Mouse (Mus musculus) midbrain, embryonic 11.5 days (tissue): ENCODE measurements around the gene Rdh9. TPM values are rescaled to one million over a fixed set of nuclear protein-coding genes. Genes with fewer than 3 reads are reported as not detected.
"Not testable (repeated sequence)": the region's sequence is repeated elsewhere in the genome, so short reads cannot be mapped to it uniquely, and the experiment has no call there.

ENCODE experiments used
- ATAC-seq: fragments of 200-750 bp; cut with Nextera tagmentation; 2 replicates; pipeline ENCODE4 v1.8.0; 2017; ENCODE audit warnings: moderate TSS enrichment, moderate library complexity; ENCODE audit not compliant: low FRiP score
- DNase-seq: peaks from one replicate; pipeline ENCODE4 v3.0.0; 2015; ENCODE audit warnings: low spot score; ENCODE audit errors: missing footprints
- H3K27ac ChIP-seq: fragments of 300-500 bp; sonication (generic); 2 replicates; pipeline ENCODE4 v1.5.1; 2014; ENCODE audit warnings: low read depth, low read length
- H3K27me3 ChIP-seq: fragments of 300-500 bp; sonication (generic); 2 replicates; pipeline ENCODE4 v1.6.1; 2014; ENCODE audit warnings: mild to moderate bottlenecking, low read length, moderate library complexity, mixed read lengths; ENCODE audit not compliant: control insufficient read depth, insufficient read depth
- H3K36me3 ChIP-seq: fragments of 300-500 bp; sonication (generic); 2 replicates; pipeline ENCODE4 v1.6.1; 2014; ENCODE audit warnings: mild to moderate bottlenecking, low read length, moderate library complexity, mixed read lengths; ENCODE audit not compliant: control insufficient read depth, insufficient read depth
- H3K4me1 ChIP-seq: fragments of 300-500 bp; sonication (generic); 2 replicates; pipeline ENCODE4 v1.6.1; 2014; ENCODE audit warnings: low read length; ENCODE audit not compliant: control insufficient read depth, insufficient read depth
- H3K4me2 ChIP-seq: fragments of 300-500 bp; sonication (generic); 2 replicates; pipeline ENCODE4 v1.6.1; 2014; ENCODE audit warnings: mild to moderate bottlenecking, moderate library complexity
- H3K4me3 ChIP-seq: fragments of 300-500 bp; sonication (generic); 2 replicates; pipeline ENCODE4 v1.5.1; 2014; ENCODE audit warnings: low read depth, low read length
- H3K9ac ChIP-seq: fragments of 300-500 bp; sonication (generic); 2 replicates; pipeline ENCODE4 v1.6.1; 2014; ENCODE audit warnings: low read length
- H3K9me3 ChIP-seq: fragments of 300-500 bp; sonication (generic); 2 replicates; pipeline ENCODE4 v1.6.1; 2016; ENCODE audit warnings: low read length; ENCODE audit not compliant: control insufficient read depth
- WGBS: fragments of 180-500 bp; shearing (Covaris S2); extraction: QIAGEN DNeasy Blood & Tissue Kit; methylation state at CpG from one replicate; pipeline ENCODE4 v1.1.7; 2014; 5-methylcytosine and 5-hydroxymethylcytosine counted together
- polyA plus RNA-seq: library from polyadenylated mRNA; unstranded; fragments of >200 nt; fragmentation: Nextera tagmentation; extraction: Ambion mirVana; gene quantifications from 2 replicates; pipeline ENCODE4 v1.2.1, GENCODE M21; 2014

Rdh9 gene
- polyA plus RNA-seq, 1 experiment from 2014 or later: 0.10 TPM

- not testable (repeated sequence) for H3K4me2 ChIP-seq, H3K9ac ChIP-seq, H3K36me3 ChIP-seq, H3K9me3 ChIP-seq, ATAC-seq, H3K27me3 ChIP-seq, H3K4me3 ChIP-seq, H3K4me1 ChIP-seq, DNase-seq, H3K27ac ChIP-seq
- 96% methylated on average over 17 of the region's 17 CpGs for WGBS
These were observed 6.1 kb downstream of the Rdh9 start for GRCm38 (mm10) chr10:127782321-127782720.

- not testable (repeated sequence) for ATAC-seq, H3K27ac ChIP-seq, H3K27me3 ChIP-seq, H3K4me1 ChIP-seq, H3K36me3 ChIP-seq, H3K9ac ChIP-seq, H3K9me3 ChIP-seq, H3K4me3 ChIP-seq, DNase-seq, H3K4me2 ChIP-seq
- WGBS: 85% methylated on average over 1 of the region's 1 CpGs
These were observed 9.2 kb downstream of the Rdh9 start for GRCm38 (mm10) chr10:127785411-127785810.

- Histone ChIP-seq H3K9ac (no peak overlapping the region), H3K4me3 (no peak overlapping the region), H3K36me3 (no peaks in the 10 kb centered on the region), H3K9me3 (no peaks in the 10 kb centered on the region), H3K27me3 (no peaks in the 10 kb centered on the region), H3K4me1 (no peaks in the 10 kb centered on the region), H3K4me2 (no peak overlapping the region), H3K27ac (no peak overlapping the region)
- WGBS: 80% methylated on average over 1 of the region's 1 CpGs
- no peak for ATAC-seq
- no peak for DNase-seq
These were observed 23.1 kb downstream of the Rdh9 start for GRCm38 (mm10) chr10:127799295-127799694.

GRCm38 (mm10) chr10:127800891-127801290, 24.7 kb downstream of the Rdh9 start, which contains the start of gene Rdh16:
Gene Rdh16, plus strand, starts transcription at chr10:127801152.
- Histone ChIP-seq H3K4me2 (no peak within 1 kb of the TSS), H3K36me3 (no peaks in the 10 kb centered on the region), H3K9ac (no peak within 1 kb of the TSS), H3K4me3 (no peak within 1 kb of the TSS), H3K27me3 (no peaks in the 10 kb centered on the region), H3K27ac (no peak within 1 kb of the TSS), H3K9me3 (no peaks in the 10 kb centered on the region), H3K4me1 (no peaks in the 10 kb centered on the region)
- ATAC-seq: no peak
- no peak for DNase-seq
- WGBS: 85% methylated on average over 6 of the region's 6 CpGs

DNA sequence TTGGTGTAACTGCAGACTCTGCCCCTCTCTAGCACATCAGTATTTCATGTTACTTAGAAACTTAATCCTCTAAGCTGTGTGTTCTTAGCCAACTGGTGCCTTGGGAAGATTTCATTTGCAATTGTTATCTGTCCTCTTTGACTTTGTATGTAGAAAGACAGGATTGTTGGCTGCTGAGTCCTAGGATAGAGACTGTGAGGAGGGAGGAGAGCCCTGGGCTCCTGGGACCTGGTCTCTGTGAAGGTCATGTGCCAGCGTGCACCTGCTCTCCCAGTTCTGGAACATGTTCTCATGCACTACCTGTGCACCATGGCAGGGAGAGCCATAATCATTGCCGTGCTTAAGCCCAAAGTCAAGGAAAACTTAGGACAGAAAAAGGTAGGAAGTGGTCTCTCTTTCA, 25.4 kb downstream of the Rdh9 start:
- Histone ChIP-seq H3K9ac (no peak overlapping the region), H3K4me3 (no peak overlapping the region), H3K36me3 (no peaks in the 10 kb centered on the region), H3K4me1 (no peaks in the 10 kb centered on the region), H3K27ac (no peak overlapping the region), H3K4me2 (no peak overlapping the region), H3K27me3 (no peaks in the 10 kb centered on the region), H3K9me3 (no peaks in the 10 kb centered on the region)
- 95% methylated on average over 2 of the region's 2 CpGs for WGBS
- ATAC-seq (no peak), DNase-seq (no peak)

DNA sequence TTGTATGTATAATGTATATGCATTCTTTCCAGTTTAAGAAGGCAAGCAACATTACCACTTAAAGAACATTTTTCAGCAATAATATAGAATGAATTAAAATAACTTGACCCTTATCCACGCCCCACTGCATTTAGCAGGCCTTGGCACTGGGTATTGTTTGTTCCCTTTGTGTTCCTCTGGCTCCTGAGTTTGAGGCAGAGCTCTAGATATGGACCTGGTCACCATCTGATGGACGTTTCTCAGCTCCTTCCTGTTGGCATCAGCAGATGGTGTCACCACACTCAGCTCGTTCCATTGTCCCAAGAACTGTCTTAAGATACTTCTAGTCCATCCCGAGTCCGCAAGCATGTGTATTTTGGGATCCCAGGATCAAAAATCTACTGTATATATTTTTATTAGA, 26.1 kb downstream of the Rdh9 start:
- Histone ChIP-seq H3K36me3 (no peaks in the 10 kb centered on the region), H3K27me3 (no peaks in the 10 kb centered on the region), H3K9me3 (no peaks in the 10 kb centered on the region), H3K4me2 (no peak overlapping the region), H3K4me1 (no peaks in the 10 kb centered on the region), H3K27ac (no peak overlapping the region), H3K4me3 (no peak overlapping the region), H3K9ac (no peak overlapping the region)
- DNase-seq (no peak), ATAC-seq (no peak)
- WGBS: 83% methylated on average over 5 of the region's 5 CpGs

DNA sequence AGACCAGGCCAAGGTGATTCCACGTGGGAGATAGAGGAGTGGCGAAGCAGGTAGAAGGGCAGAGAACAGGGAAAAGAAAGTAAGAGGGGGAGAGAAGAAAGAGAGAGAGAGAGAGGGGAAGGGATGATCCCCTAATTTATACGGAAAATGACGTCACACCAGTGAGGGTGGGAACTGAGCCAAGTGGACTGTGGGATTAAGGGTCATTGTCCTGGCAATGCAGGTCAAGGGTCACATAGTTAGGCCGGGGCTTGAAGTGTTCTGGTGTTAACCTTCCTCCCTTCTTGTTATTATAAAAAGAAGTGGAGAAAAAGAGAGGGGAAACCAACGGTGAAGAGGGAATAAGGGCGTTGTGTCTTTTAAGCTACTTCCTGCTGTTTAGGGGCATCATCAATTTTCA, 28.2 kb downstream of the Rdh9 start:
- Histone ChIP-seq H3K36me3 (no peaks in the 10 kb centered on the region), H3K27me3 (no peaks in the 10 kb centered on the region), H3K27ac (no peak overlapping the region), H3K9me3 (no peaks in the 10 kb centered on the region), H3K4me1 (no peaks in the 10 kb centered on the region), H3K4me2 (no peak overlapping the region), H3K4me3 (no peak overlapping the region), H3K9ac (no peak overlapping the region)
- ATAC-seq (no peak), DNase-seq (no peak)
- 49% methylated on average over 7 of the region's 7 CpGs for WGBS

DNA sequence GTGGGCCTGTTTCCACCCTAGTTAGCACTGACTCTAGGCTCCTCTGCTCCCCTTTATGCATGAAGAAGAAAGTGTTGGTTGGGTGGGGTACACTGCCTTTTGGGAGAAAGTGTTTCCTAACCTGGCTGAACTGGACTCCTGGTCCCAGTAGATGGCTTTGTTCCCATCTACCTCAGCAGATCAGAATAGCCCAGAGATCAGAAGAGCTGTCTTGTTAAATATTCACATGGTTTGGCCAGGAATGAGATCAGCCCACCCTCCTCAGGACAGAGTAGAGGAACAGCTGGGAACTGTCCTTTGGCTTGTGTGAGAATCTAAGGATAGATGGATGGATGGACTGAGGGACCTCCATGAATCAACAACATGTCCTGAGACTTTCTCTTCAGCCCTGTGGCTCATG, 39.7 kb downstream of the Rdh9 start:
- ATAC-seq (no peak), DNase-seq (no peak)
- Histone ChIP-seq H3K27me3 (no peaks in the 10 kb centered on the region), H3K4me2 (no peak overlapping the region), H3K36me3 (no peaks in the 10 kb centered on the region), H3K4me1 (no peaks in the 10 kb centered on the region), H3K4me3 (no peak overlapping the region), H3K9me3 (no peaks in the 10 kb centered on the region; the same call in 1 of the 2 replicates), H3K27ac (no peak overlapping the region), H3K9ac (no peak overlapping the region)

DNA sequence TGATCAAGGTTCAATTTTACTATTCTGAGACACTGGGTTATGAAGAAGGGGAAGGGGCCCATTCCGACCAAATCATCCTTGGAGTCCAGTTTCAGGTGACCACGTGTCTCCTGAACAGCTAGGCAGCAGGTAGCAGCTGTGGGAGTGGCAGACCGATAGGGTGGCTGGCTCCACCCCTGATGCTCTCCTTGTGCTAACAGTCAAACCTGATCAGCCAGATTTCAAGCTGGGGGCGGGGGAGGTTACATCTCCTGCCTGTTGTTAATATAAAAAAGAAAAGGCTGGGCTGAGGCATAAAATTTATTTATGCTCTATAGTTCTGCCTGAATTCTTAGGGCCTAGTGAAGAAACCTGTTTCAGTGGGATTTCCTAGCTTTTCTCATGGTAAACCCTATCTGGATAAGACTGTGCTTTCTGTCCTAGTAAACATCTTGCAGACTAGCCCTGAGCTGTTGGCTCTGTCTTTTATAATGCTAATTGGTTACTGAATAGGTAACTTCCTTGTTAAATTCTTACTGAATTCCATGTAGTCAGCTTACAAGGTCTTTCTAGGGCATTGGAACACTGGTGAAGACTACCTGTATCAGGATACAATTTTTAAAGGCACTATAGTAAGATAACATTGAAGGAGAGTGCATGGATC, 41.2 kb downstream of the Rdh9 start:
- H3K36me3 ChIP-seq, ATAC-seq, H3K27ac ChIP-seq, DNase-seq, H3K4me2 ChIP-seq, H3K27me3 ChIP-seq, H3K4me1 ChIP-seq, H3K9me3 ChIP-seq, H3K9ac ChIP-seq, H3K4me3 ChIP-seq: not testable (repeated sequence)
- 82% methylated on average over 4 of the region's 4 CpGs for WGBS
